Comparison of ENCODE assay signal across 13 mouse cellular contexts in genomic region chr1:43072028-43072427, GRCm38 (mm10).
"Had no signal": no experiment of that assay in that cellular context is flagged by ENCODE, and none has a peak within 500 bp of the region (broad histone marks: within the 10 kb centered on the region; RNA-seq: fewer than 3 reads in every experiment).

No protein-coding gene starts in this region.

- H3K27ac ChIP-seq: midbrain, embryonic 10.5 days; midbrain, embryonic 12.5 days; midbrain, embryonic 15.5 days; neural tube, embryonic 12.5 days; stomach, embryonic 15.5 days; stomach, postnatal 0 days had no signal

- DNase-seq: lung, embryonic 14.5 days; lung, postnatal 10 days; lung, postnatal 4 days; right cerebral cortex, postnatal 14 days; thymus, adult 2 months; thymus, postnatal 25 days; thymus, postnatal 4 days had no signal

- ATAC-seq: midbrain, embryonic 15.5 days had no signal

- H3K4me3 ChIP-seq: midbrain, embryonic 10.5 days; midbrain, embryonic 12.5 days; midbrain, embryonic 15.5 days; neural tube, embryonic 12.5 days; stomach, embryonic 15.5 days had no signal

- H3K4me1 ChIP-seq: midbrain, embryonic 10.5 days; midbrain, embryonic 12.5 days; midbrain, embryonic 15.5 days; neural tube, embryonic 12.5 days; stomach, embryonic 15.5 days had no signal

- H3K9ac ChIP-seq: lung, embryonic 14.5 days; midbrain, embryonic 12.5 days; midbrain, embryonic 15.5 days; neural tube, embryonic 12.5 days; stomach, embryonic 15.5 days had no signal

- H3K9me3 ChIP-seq: midbrain, embryonic 10.5 days; midbrain, embryonic 12.5 days; midbrain, embryonic 15.5 days; neural tube, embryonic 12.5 days; stomach, embryonic 15.5 days had no signal

- H3K4me2 ChIP-seq: lung, embryonic 14.5 days; midbrain, embryonic 12.5 days; midbrain, embryonic 15.5 days; neural tube, embryonic 12.5 days; stomach, embryonic 15.5 days had no signal

- H3K27me3 ChIP-seq: midbrain, embryonic 12.5 days; midbrain, embryonic 15.5 days; neural tube, embryonic 12.5 days; stomach, embryonic 15.5 days had no signal
